Mouse (Mus musculus) neural tube, embryonic 12.5 days (tissue): ENCODE measurements around the gene Arl15. TPM values are rescaled to one million over a fixed set of nuclear protein-coding genes. Genes with fewer than 3 reads are reported as not detected.

Experiments used
- ATAC-seq: fragments of 200-750 bp; cut with Nextera tagmentation; 2 replicates; pipeline ENCODE4 v1.8.0; 2017; ENCODE audit warnings: low read depth, mild to moderate bottlenecking, moderate TSS enrichment, moderate library complexity; ENCODE audit not compliant: low FRiP score
- H3K27ac ChIP-seq: fragments of 300-500 bp; sonication (generic); 2 replicates; pipeline ENCODE4 v1.5.1; 2016
- H3K27me3 ChIP-seq: fragments of 300-500 bp; sonication (generic); replicated peaks from 2 replicates; pipeline ENCODE4 v1.6.1; 2016; ENCODE audit warnings: mild to moderate bottlenecking
- H3K36me3 ChIP-seq: fragments of 300-500 bp; sonication (generic); 2 replicates; pipeline ENCODE4 v1.6.1; 2016; ENCODE audit warnings: mild to moderate bottlenecking
- H3K4me1 ChIP-seq: fragments of 300-500 bp; sonication (generic); 2 replicates; pipeline ENCODE4 v1.6.1; 2016
- H3K4me2 ChIP-seq: fragments of 300-500 bp; sonication (generic); replicated peaks from 2 replicates; pipeline ENCODE4 v1.6.1; 2016; ENCODE audit warnings: mild to moderate bottlenecking
- H3K4me3 ChIP-seq: fragments of 300-500 bp; sonication (generic); 2 replicates; pipeline ENCODE4 v1.5.1; 2016
- H3K9ac ChIP-seq: fragments of 300-500 bp; sonication (generic); 2 replicates; pipeline ENCODE4 v1.6.1; 2016; ENCODE audit warnings: mild to moderate bottlenecking
- H3K9me3 ChIP-seq: fragments of 300-500 bp; sonication (generic); 2 replicates; pipeline ENCODE4 v1.6.1; 2016; ENCODE audit warnings: mild to moderate bottlenecking
- WGBS: fragments of 180-500 bp; shearing (Covaris S2); methylation state at CpG from one replicate; pipeline ENCODE4 v1.1.7; 2016; 5-methylcytosine and 5-hydroxymethylcytosine counted together
- polyA plus RNA-seq: library from polyadenylated mRNA; unstranded; fragments of >200 nt; fragmentation: Nextera tagmentation; extraction: Ambion mirVana; gene quantifications from 2 replicates; pipeline ENCODE4 v1.2.1, GENCODE M21; 2016

Gene Arl15
- polyA plus RNA-seq, 1 experiment from 2014 or later = 13.1 TPM

GRCm38 (mm10) chr13:113851602-113852375 is 57.5 kb downstream of the Arl15 start:
- no peak overlapping the region for H3K9ac ChIP-seq
- H3K4me2 ChIP-seq = no peak overlapping the region
- no peak overlapping the region for H3K27ac ChIP-seq
- no peak for ATAC-seq
- no peak overlapping the region for H3K4me3 ChIP-seq
- H3K36me3 ChIP-seq = no peaks in the 10 kb centered on the region; the same call in 1 of the 2 replicates
- H3K4me1 ChIP-seq = peaks cover under 1% of the 10 kb centered on the region; the same call in 1 of the 2 replicates
- no peaks in the 10 kb centered on the region for H3K27me3 ChIP-seq
- WGBS = 92% methylated on average over 13 of the region's 13 CpGs
- H3K9me3 ChIP-seq = no peaks in the 10 kb centered on the region

- H3K4me3 ChIP-seq = no peak overlapping the region
- no peak overlapping the region for H3K9ac ChIP-seq
- WGBS = 93% methylated on average over 6 of the region's 6 CpGs
- no peak overlapping the region for H3K27ac ChIP-seq
- no peak for ATAC-seq
- no peaks in the 10 kb centered on the region; the same call in 1 of the 2 replicates for H3K36me3 ChIP-seq
- no peaks in the 10 kb centered on the region for H3K27me3 ChIP-seq
- H3K4me2 ChIP-seq = no peak overlapping the region
- H3K4me1 ChIP-seq = no peaks in the 10 kb centered on the region
- H3K9me3 ChIP-seq = no peaks in the 10 kb centered on the region
Observed at GRCm38 (mm10) chr13:113852376-113852666, 58.0 kb downstream of the Arl15 start.

DNA sequence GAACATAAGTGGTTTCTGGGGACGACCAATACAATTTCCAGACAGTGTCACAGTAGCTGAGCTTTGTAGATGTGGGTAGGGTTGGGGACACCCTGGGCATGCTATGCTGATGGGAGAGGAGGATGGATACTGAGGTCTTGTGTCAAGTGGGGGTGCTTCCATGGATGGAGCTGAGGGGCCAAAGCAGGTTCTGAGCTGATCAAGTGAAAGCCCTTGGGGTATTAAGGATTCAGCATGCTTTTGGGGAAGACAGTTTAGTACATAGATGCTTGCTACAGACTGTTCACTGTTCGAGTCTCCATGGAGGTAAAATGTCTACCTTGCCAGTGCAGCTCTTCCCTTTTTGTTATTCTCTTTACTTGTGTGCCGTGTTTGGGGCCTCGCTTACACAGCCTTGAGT is 59.8 kb downstream of the Arl15 start:
- no peak for ATAC-seq
- Histone ChIP-seq H3K4me2 (no peak overlapping the region), H3K27ac (no peak overlapping the region), H3K9ac (no peak overlapping the region), H3K9me3 (no peaks in the 10 kb centered on the region), H3K36me3 (no peaks in the 10 kb centered on the region; the same call in 1 of the 2 replicates), H3K27me3 (no peaks in the 10 kb centered on the region), H3K4me3 (no peak overlapping the region), H3K4me1 (no peaks in the 10 kb centered on the region)
- 92% methylated on average over 4 of the region's 4 CpGs for WGBS

GRCm38 (mm10) chr13:113854551-113855312 is 60.4 kb downstream of the Arl15 start:
- H3K27ac ChIP-seq = no peak overlapping the region
- no peaks in the 10 kb centered on the region for H3K9me3 ChIP-seq
- no peak overlapping the region for H3K9ac ChIP-seq
- H3K4me3 ChIP-seq = no peak overlapping the region
- 85% methylated on average over 13 of the region's 13 CpGs for WGBS
- no peaks in the 10 kb centered on the region for H3K27me3 ChIP-seq
- no peak overlapping the region for H3K4me2 ChIP-seq
- H3K4me1 ChIP-seq = no peaks in the 10 kb centered on the region
- no peaks in the 10 kb centered on the region; the same call in 1 of the 2 replicates for H3K36me3 ChIP-seq
- no peak for ATAC-seq

DNA sequence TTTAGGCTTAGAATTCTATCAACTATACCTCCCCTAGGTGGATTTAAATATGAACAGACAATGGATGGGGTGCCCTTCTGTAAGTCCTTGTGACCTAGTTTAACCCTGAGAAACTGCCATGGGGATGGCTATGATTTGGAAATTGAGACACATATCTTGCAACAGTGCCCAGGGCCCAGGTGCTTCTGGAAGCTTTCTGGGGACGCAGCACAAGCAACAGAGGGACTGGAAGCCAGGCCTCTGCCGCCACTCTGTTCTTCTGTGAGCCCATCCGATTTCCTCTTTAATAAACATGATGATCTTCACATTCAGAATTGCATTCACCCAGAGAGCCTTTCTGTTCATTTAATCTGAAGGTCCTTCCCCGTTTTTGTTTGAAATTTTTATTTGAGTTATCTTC is 62.6 kb downstream of the Arl15 start:
- 87% methylated on average over 4 of the region's 4 CpGs for WGBS
- H3K27me3 ChIP-seq = no peaks in the 10 kb centered on the region
- no peaks in the 10 kb centered on the region for H3K9me3 ChIP-seq
- H3K27ac ChIP-seq = no peak overlapping the region
- no peak overlapping the region for H3K9ac ChIP-seq
- H3K36me3 ChIP-seq = no peaks in the 10 kb centered on the region
- no peaks in the 10 kb centered on the region for H3K4me1 ChIP-seq
- no peak for ATAC-seq
- H3K4me3 ChIP-seq = no peak overlapping the region
- H3K4me2 ChIP-seq = no peak overlapping the region

DNA sequence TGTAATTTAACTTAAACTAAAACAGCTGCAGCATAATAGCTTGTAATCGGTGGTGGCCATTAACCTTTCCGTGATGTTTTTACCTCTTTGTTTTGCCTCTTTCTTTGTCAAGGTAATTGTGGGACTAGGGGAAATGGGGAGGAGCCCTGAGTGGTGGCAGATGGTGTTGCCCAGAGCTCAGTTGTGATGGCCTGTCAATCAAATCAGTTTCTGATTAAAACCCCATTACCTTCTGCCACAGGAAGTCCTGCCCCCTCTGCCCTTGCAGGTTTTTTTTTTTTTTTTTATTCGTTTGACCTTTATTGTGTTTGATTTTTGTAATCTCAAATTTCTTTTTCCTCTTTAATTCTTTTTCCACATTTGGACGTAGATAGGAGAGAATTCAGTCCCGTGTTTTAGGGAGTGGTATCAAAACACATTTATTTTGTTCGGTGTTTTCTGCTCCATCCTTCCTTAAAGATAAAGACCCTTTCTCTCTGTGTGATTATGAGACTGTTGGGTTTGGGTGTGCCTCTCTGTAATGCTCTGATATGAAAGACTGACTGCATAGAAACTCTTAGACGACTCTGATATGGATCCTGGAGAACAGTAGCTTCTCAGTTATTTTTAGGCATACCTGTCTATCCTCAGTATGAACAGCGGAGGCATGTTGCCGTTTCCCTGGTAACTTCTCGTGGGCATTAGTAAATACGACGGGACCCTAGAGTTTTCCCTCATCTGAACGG is 64.5 kb downstream of the Arl15 start:
- H3K9ac ChIP-seq = no peak overlapping the region
- no peaks in the 10 kb centered on the region for H3K4me1 ChIP-seq
- no peaks in the 10 kb centered on the region for H3K27me3 ChIP-seq
- H3K4me2 ChIP-seq = no peak overlapping the region
- ATAC-seq = peak; percentile 72
- H3K9me3 ChIP-seq = no peaks in the 10 kb centered on the region
- H3K4me3 ChIP-seq = no peak overlapping the region
- H3K27ac ChIP-seq = no peak overlapping the region
- no peaks in the 10 kb centered on the region for H3K36me3 ChIP-seq
- 67% methylated on average over 13 of the region's 13 CpGs for WGBS

DNA sequence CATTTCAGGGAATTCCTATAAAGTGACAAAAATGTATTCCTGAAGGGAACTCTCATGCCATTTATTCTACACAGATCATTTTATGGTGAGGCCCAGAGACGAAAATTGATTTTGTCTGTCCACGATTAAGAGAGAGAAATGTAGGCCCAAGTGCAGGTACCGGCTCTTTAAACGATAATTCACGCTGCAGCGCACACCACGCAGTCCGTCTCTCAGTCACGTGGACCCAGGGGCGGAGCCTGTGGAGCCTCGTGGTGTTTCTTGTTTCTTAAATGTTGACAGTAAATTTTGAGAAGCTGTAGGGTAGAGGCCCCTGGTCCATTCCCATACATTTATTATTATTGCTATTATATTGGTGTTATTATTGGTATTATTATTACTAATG is 65.1 kb downstream of the Arl15 start:
- 72% methylated on average over 11 of the region's 11 CpGs for WGBS
- no peak overlapping the region for H3K4me2 ChIP-seq
- no peak overlapping the region for H3K27ac ChIP-seq

DNA sequence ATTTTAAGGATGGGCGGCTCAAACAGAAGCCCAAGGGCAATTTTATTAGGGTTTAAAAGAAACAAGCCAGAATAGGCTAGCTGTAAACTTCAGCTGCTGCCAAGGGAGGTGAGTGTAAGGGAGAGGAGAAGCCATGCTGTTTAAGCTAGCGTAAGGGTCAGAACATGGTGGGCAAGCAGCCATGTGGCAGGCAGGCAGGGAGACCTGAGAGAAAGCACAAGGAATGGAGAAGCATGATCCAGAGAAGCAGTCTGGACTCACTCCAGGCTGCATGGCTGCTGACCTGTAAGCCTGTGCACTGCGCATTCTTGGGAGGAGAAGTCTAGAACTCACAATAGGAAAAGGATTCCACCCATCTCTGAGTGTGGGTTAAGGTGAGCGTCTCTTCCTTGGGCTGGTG is 66.5 kb downstream of the Arl15 start:
- no peak for ATAC-seq
- WGBS = 71% methylated on average over 4 of the region's 4 CpGs
- no peak overlapping the region for H3K27ac ChIP-seq
- no peak overlapping the region for H3K4me3 ChIP-seq
- no peak overlapping the region for H3K9ac ChIP-seq
- H3K4me2 ChIP-seq = no peak overlapping the region
- no peaks in the 10 kb centered on the region for H3K27me3 ChIP-seq
- no peaks in the 10 kb centered on the region for H3K36me3 ChIP-seq
- H3K4me1 ChIP-seq = no peaks in the 10 kb centered on the region
- no peaks in the 10 kb centered on the region for H3K9me3 ChIP-seq

More for the DNA sequence above, 65.1 kb downstream of the Arl15 start:
- Histone ChIP-seq H3K4me1 (no peaks in the 10 kb centered on the region), H3K9ac (no peak overlapping the region), H3K9me3 (no peaks in the 10 kb centered on the region), H3K36me3 (no peaks in the 10 kb centered on the region), H3K27me3 (no peaks in the 10 kb centered on the region), H3K4me3 (no peak overlapping the region)
- ATAC-seq = peak; percentile 60; the same call in 1 of the 2 replicates

DNA sequence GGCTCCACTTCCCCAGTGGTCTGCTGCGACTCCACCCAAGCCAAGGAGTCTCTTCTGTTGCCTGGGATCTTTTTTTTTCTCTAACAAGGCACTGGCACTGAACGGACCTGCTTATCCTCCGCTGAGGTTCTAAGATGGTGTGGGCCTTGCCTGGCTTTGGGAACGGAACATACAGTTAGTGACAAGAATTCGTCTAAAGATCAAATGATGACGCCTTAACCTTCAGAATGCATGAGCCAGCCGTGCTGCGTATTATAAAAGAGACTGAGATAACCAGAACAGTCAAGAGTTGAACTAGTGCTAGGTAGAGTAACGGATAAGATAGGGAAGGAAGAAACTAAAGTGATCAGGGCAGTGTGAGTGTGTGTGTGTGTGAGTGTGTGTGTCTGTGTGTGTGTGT is 66.9 kb downstream of the Arl15 start:
- no peak overlapping the region for H3K4me2 ChIP-seq
- 92% methylated on average over 9 of the region's 9 CpGs for WGBS
- no peaks in the 10 kb centered on the region for H3K4me1 ChIP-seq
- no peak overlapping the region for H3K4me3 ChIP-seq
- no peak for ATAC-seq
- H3K36me3 ChIP-seq = no peaks in the 10 kb centered on the region
- no peak overlapping the region for H3K9ac ChIP-seq
- no peaks in the 10 kb centered on the region for H3K27me3 ChIP-seq
- H3K27ac ChIP-seq = no peak overlapping the region
- no peaks in the 10 kb centered on the region for H3K9me3 ChIP-seq

DNA sequence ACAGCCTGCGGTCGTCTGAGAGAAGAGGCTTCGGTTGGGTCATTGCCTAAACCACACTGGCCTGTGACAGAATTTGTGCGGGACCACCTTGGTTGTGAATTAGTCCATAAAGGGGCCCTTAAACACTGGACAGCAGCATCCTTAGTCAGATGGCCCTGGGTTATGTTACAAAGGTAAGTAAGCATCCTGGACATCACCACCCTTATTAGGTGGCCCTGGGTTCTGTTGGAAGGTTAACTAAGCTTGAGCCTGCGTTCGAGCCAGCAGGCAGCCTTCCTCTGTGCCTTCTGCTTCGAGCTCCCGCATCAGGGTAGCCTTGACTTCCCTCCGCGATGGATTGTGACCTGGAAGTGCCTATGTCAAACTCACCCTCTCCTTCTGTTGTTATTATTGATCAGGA is 68.6 kb downstream of the Arl15 start:
- 87% methylated on average over 10 of the region's 10 CpGs for WGBS

GRCm38 (mm10) chr13:113863688-113864087 is 69.4 kb downstream of the Arl15 start:
- WGBS = 90% methylated on average over 10 of the region's 10 CpGs
- Histone ChIP-seq H3K4me1 (no peaks in the 10 kb centered on the region), H3K27ac (no peak overlapping the region), H3K4me3 (no peak overlapping the region), H3K27me3 (no peaks in the 10 kb centered on the region), H3K9me3 (no peaks in the 10 kb centered on the region), H3K36me3 (no peaks in the 10 kb centered on the region), H3K4me2 (no peak overlapping the region), H3K9ac (no peak overlapping the region)
- ATAC-seq = no peak

More for the DNA sequence above, 68.6 kb downstream of the Arl15 start:
- no peaks in the 10 kb centered on the region for H3K27me3 ChIP-seq
- no peak overlapping the region for H3K9ac ChIP-seq
- ATAC-seq = no peak
- H3K27ac ChIP-seq = no peak overlapping the region
- H3K4me2 ChIP-seq = no peak overlapping the region
- H3K4me3 ChIP-seq = no peak overlapping the region
- no peaks in the 10 kb centered on the region for H3K36me3 ChIP-seq
- H3K9me3 ChIP-seq = no peaks in the 10 kb centered on the region
- H3K4me1 ChIP-seq = no peaks in the 10 kb centered on the region

GRCm38 (mm10) chr13:113864278-113864677 is 70.0 kb downstream of the Arl15 start:
- Histone ChIP-seq H3K36me3 (no peaks in the 10 kb centered on the region), H3K27ac (no peak overlapping the region), H3K9ac (no peak overlapping the region), H3K4me1 (no peaks in the 10 kb centered on the region), H3K9me3 (no peaks in the 10 kb centered on the region), H3K4me2 (no peak overlapping the region), H3K27me3 (no peaks in the 10 kb centered on the region), H3K4me3 (no peak overlapping the region)
- 74% methylated on average over 7 of the region's 7 CpGs for WGBS
- ATAC-seq = 0 out of 2 replicates have a peak, but pooled peaks have one; percentile 9
